Mouse (Mus musculus) stomach, postnatal 0 days (tissue): ENCODE data around the gene Il9. TPM values are rescaled to one million over a fixed set of nuclear protein-coding genes. Genes with fewer than 3 reads are reported as not detected.

Experiments used
- ATAC-seq: fragments of 200-750 bp; cut with Nextera tagmentation; 2 replicates; pipeline ENCODE4 v1.8.0; 2017; ENCODE audit not compliant: low FRiP score, low TSS enrichment
- DNase-seq: peaks from one replicate; pipeline ENCODE4 v3.0.0-alpha.2; 2016; ENCODE audit warnings: low spot score
- H3K27ac ChIP-seq: fragments of 300-500 bp; sonication (generic); replicated peaks from 2 replicates; pipeline ENCODE4 v1.5.1; 2014; ENCODE audit warnings: mild to moderate bottlenecking, control low read depth
- H3K27me3 ChIP-seq: fragments of 300-500 bp; sonication (generic); 2 replicates; pipeline ENCODE4 v1.6.1; 2014; ENCODE audit warnings: low read length; ENCODE audit not compliant: control insufficient read depth, insufficient read depth
- H3K36me3 ChIP-seq: fragments of 300-500 bp; sonication (generic); 2 replicates; pipeline ENCODE4 v1.6.1; 2014; ENCODE audit warnings: low read length, mixed read lengths; ENCODE audit not compliant: control insufficient read depth, insufficient read depth
- H3K4me1 ChIP-seq: fragments of 300-500 bp; sonication (generic); replicated peaks from 2 replicates; pipeline ENCODE4 v1.6.1; 2014; ENCODE audit warnings: antibody characterized with exemption; ENCODE audit not compliant: control insufficient read depth, insufficient read depth
- H3K4me2 ChIP-seq: fragments of 300-500 bp; sonication (generic); replicated peaks from 2 replicates; pipeline ENCODE4 v1.6.1; 2014; ENCODE audit warnings: low read depth, mild to moderate bottlenecking, control low read depth, moderate library complexity
- H3K4me3 ChIP-seq: fragments of 300-500 bp; sonication (generic); 2 replicates; pipeline ENCODE4 v1.5.1; 2014; ENCODE audit warnings: low read depth, low read length, control low read depth
- H3K9ac ChIP-seq: fragments of 300-500 bp; sonication (generic); 2 replicates; pipeline ENCODE4 v1.6.1; 2014; ENCODE audit warnings: mild to moderate bottlenecking, low read length, control low read depth, mixed read lengths
- H3K9me3 ChIP-seq: fragments of 300-500 bp; sonication (generic); 2 replicates; pipeline ENCODE4 v1.6.1; 2016; ENCODE audit warnings: low read length; ENCODE audit not compliant: control insufficient read depth
- CTCF ChIP-seq: IDR thresholded peaks from 2 replicates; pipeline ENCODE4 v1.5.1; 2016; ENCODE audit warnings: antibody characterized with exemption, low read depth, mild to moderate bottlenecking, moderate library complexity
- EP300 ChIP-seq: optimal IDR thresholded peaks from 2 replicates; pipeline ENCODE3; 2016; ENCODE audit warnings: antibody characterized with exemption
- WGBS: fragments of 180-500 bp; shearing (Covaris S2); extraction: QIAGEN DNeasy Blood & Tissue Kit; methylation state at CpG from one replicate; pipeline ENCODE4 v1.1.7; 2014; 5-methylcytosine and 5-hydroxymethylcytosine counted together
- polyA plus RNA-seq: library from polyadenylated mRNA; unstranded; fragments of >200 nt; fragmentation: Nextera tagmentation; extraction: Ambion mirVana; gene quantifications from 2 replicates; pipeline ENCODE4 v1.2.1, GENCODE M21; 2015

Gene Il9
- polyA plus RNA-seq, 1 experiment from 2014 or later, result not detected

- Histone ChIP-seq H3K9me3 (no peaks in the 10 kb centered on the region), H3K36me3 (no peaks in the 10 kb centered on the region), H3K27ac (no peak overlapping the region), H3K27me3 (no peaks in the 10 kb centered on the region), H3K4me1 (no peaks in the 10 kb centered on the region), H3K4me3 (peak overlapping the region; percentile 67), H3K9ac (peak overlapping the region; percentile 63), H3K4me2 (peak overlapping the region; percentile 96)
- no peak for ATAC-seq
- no peak for TF ChIP-seq CTCF
- TF ChIP-seq EP300, result no peak
- no peak for DNase-seq
- WGBS, result 4% methylated on average over 8 of the region's 8 CpGs
Measured at GRCm38 (mm10) chr13:56522821-56523167, 40.7 kb upstream of the Il9 start.

GRCm38 (mm10) chr13:56522081-56522820, 40.2 kb upstream of the Il9 start, which contains the start of gene Fbxl21:
Gene Fbxl21, plus strand, starts transcription at chr13:56522472.
- H3K4me3 ChIP-seq, result peak within 1 kb of the TSS; percentile 67
- peak; percentile 99 for DNase-seq
- no peaks in the 10 kb centered on the region for H3K27me3 ChIP-seq
- peak within 1 kb of the TSS; percentile 63 for H3K9ac ChIP-seq
- no peaks in the 10 kb centered on the region for H3K4me1 ChIP-seq
- no peaks in the 10 kb centered on the region for H3K36me3 ChIP-seq
- H3K27ac ChIP-seq, result no peak within 1 kb of the TSS
- H3K9me3 ChIP-seq, result no peaks in the 10 kb centered on the region
- no peak for TF ChIP-seq EP300
- no peak for TF ChIP-seq CTCF
- H3K4me2 ChIP-seq, result peak within 1 kb of the TSS; percentile 96
- ATAC-seq, result peak; percentile 99
- WGBS, result under 1% methylated on average over 56 of the region's 56 CpGs

- no peak for DNase-seq
- H3K9ac ChIP-seq, result no peak overlapping the region
- H3K9me3 ChIP-seq, result no peaks in the 10 kb centered on the region
- no peak overlapping the region for H3K4me2 ChIP-seq
- WGBS, result 43% methylated on average over 7 of the region's 7 CpGs
- no peak for ATAC-seq
- H3K36me3 ChIP-seq, result no peaks in the 10 kb centered on the region
- TF ChIP-seq CTCF, result no peak
- no peak for TF ChIP-seq EP300
- no peak overlapping the region for H3K27ac ChIP-seq
- no peak overlapping the region for H3K4me3 ChIP-seq
- H3K4me1 ChIP-seq, result no peaks in the 10 kb centered on the region
- no peaks in the 10 kb centered on the region for H3K27me3 ChIP-seq
Measured at GRCm38 (mm10) chr13:56516816-56517215, 34.8 kb upstream of the Il9 start.

GRCm38 (mm10) chr13:56516311-56516710, 34.3 kb upstream of the Il9 start:
- Histone ChIP-seq H3K9ac (no peak overlapping the region), H3K27ac (no peak overlapping the region), H3K27me3 (no peaks in the 10 kb centered on the region), H3K9me3 (no peaks in the 10 kb centered on the region), H3K36me3 (no peaks in the 10 kb centered on the region), H3K4me2 (no peak overlapping the region), H3K4me1 (no peaks in the 10 kb centered on the region), H3K4me3 (no peak overlapping the region)
- no peak for ATAC-seq
- DNase-seq, result no peak
- WGBS, result 50% methylated on average over 4 of the region's 4 CpGs
- no peak for TF ChIP-seq EP300
- TF ChIP-seq CTCF, result no peak

GRCm38 (mm10) chr13:56513595-56513994, 31.5 kb upstream of the Il9 start:
- Histone ChIP-seq H3K9ac (no peak overlapping the region), H3K4me2 (no peak overlapping the region), H3K4me3 (no peak overlapping the region), H3K27ac (no peak overlapping the region), H3K36me3 (no peaks in the 10 kb centered on the region), H3K27me3 (no peaks in the 10 kb centered on the region), H3K4me1 (no peaks in the 10 kb centered on the region), H3K9me3 (no peaks in the 10 kb centered on the region)
- DNase-seq, result no peak
- TF ChIP-seq CTCF (no peak), EP300 (no peak)
- no peak for ATAC-seq

GRCm38 (mm10) chr13:56509796-56510195, 27.8 kb upstream of the Il9 start:
- no peak for TF ChIP-seq CTCF
- no peak for TF ChIP-seq EP300
- Histone ChIP-seq H3K36me3 (no peaks in the 10 kb centered on the region), H3K4me3 (no peak overlapping the region), H3K27me3 (no peaks in the 10 kb centered on the region), H3K9me3 (no peaks in the 10 kb centered on the region), H3K4me1 (no peaks in the 10 kb centered on the region), H3K4me2 (no peak overlapping the region), H3K9ac (no peak overlapping the region), H3K27ac (no peak overlapping the region)
- no peak for ATAC-seq
- 78% methylated on average over 2 of the region's 2 CpGs for WGBS
- no peak for DNase-seq
